ENCODE assay signal across 7 mouse cellular contexts in genomic region chrX:162643789-162644092, GRCm38 (mm10). TPM values are rescaled to one million over a fixed set of nuclear protein-coding genes. Genes with fewer than 3 reads are reported as not detected.
DNase-seq lines count a peak whose midpoint lies in the region; ATAC-seq lines count a peak whose summit lies in the region.

No protein-coding gene starts in this region.

- WGBS in lung, embryonic 16.5 days, result 20% methylated on average over 4 of the region's 4 CpGs
- WGBS in forebrain, embryonic 14.5 days, result 40% methylated on average over 4 of the region's 4 CpGs
- WGBS in limb, embryonic 15.5 days, result 37% methylated on average over 4 of the region's 4 CpGs
- WGBS in stomach, embryonic 16.5 days, result 21% methylated on average over 4 of the region's 4 CpGs

- no peaks in the 10 kb centered on the region; the same call in 1 of the 2 replicates for H3K27me3 ChIP-seq in lung, embryonic 16.5 days (ENCODE audit: control insufficient read depth, insufficient read depth, low read depth, low read length)
- H3K27me3 ChIP-seq in forebrain, embryonic 14.5 days (replicated peaks; ENCODE audit: control insufficient read depth, insufficient read depth, low read length), result no peaks in the 10 kb centered on the region
- H3K27me3 ChIP-seq in limb, embryonic 15.5 days, result peaks cover 16% of the 10 kb centered on the region; the same call in 1 of the 2 replicates
- H3K27me3 ChIP-seq in stomach, embryonic 16.5 days (ENCODE audit: control insufficient read depth, insufficient read depth, low read length), result 0 out of 2 replicates have a peak, but pooled peaks cover 3% of the 10 kb centered on the region

- H3K9ac ChIP-seq in lung, embryonic 16.5 days (ENCODE audit: low read length), result no peak overlapping the region; the same call in 1 of the 2 replicates
- H3K9ac ChIP-seq in forebrain, embryonic 14.5 days (ENCODE audit: low read length), result no peak overlapping the region
- no peak overlapping the region for H3K9ac ChIP-seq in limb, embryonic 15.5 days
- no peak overlapping the region; the same call in 1 of the 2 replicates for H3K9ac ChIP-seq in stomach, embryonic 16.5 days (ENCODE audit: low read length)

- no peaks in the 10 kb centered on the region for H3K4me1 ChIP-seq in lung, embryonic 16.5 days (replicated peaks; ENCODE audit: control insufficient read depth, insufficient read depth, low read length)
- H3K4me1 ChIP-seq in forebrain, embryonic 14.5 days (ENCODE audit: control insufficient read depth, insufficient read depth, low read length), result no peaks in the 10 kb centered on the region
- H3K4me1 ChIP-seq in limb, embryonic 15.5 days, result no peaks in the 10 kb centered on the region
- H3K4me1 ChIP-seq in stomach, embryonic 16.5 days (ENCODE audit: control insufficient read depth, insufficient read depth, low read length), result no peaks in the 10 kb centered on the region

- no peak for ATAC-seq in lung, embryonic 16.5 days (ENCODE audit: low read depth)
- ATAC-seq in forebrain, embryonic 14.5 days, result no peak; the same call in 1 of the 2 replicates
- no peak; the same call in 1 of the 2 replicates for ATAC-seq in limb, embryonic 15.5 days (ENCODE audit: insufficient number of reproducible peaks, low FRiP score, low TSS enrichment, low read depth)
- ATAC-seq in stomach, embryonic 16.5 days (ENCODE audit: insufficient read depth, low FRiP score), result no peak

- H3K4me3 ChIP-seq in lung, embryonic 16.5 days (ENCODE audit: low read length), result peak overlapping the region; percentile 61
- H3K4me3 ChIP-seq in forebrain, embryonic 14.5 days (ENCODE audit: low read depth, low read length), result peak overlapping the region; percentile 52
- peak overlapping the region; percentile 56 for H3K4me3 ChIP-seq in limb, embryonic 15.5 days
- H3K4me3 ChIP-seq in stomach, embryonic 16.5 days (replicated peaks; ENCODE audit: low read length), result peak overlapping the region; percentile 56

- DNase-seq in lung, postnatal 4 days, result no peak
- DNase-seq in forebrain, embryonic 14.5 days (ENCODE audit: low spot score), result no peak
- no peak for DNase-seq in thymus, postnatal 4 days
- DNase-seq in cerebellum, adult 9-11 months, result no peak

- H3K4me2 ChIP-seq in lung, embryonic 16.5 days (ENCODE audit: low read depth, low read length), result peak overlapping the region; percentile 86
- H3K4me2 ChIP-seq in forebrain, embryonic 14.5 days (ENCODE audit: low read length), result peak overlapping the region; percentile 66
- H3K4me2 ChIP-seq in limb, embryonic 15.5 days, result peak overlapping the region; percentile 76
- peak overlapping the region; percentile 74 for H3K4me2 ChIP-seq in stomach, embryonic 16.5 days (ENCODE audit: low read depth, low read length)

- no peak overlapping the region for H3K27ac ChIP-seq in lung, embryonic 16.5 days (ENCODE audit: low read length)
- no peak overlapping the region for H3K27ac ChIP-seq in forebrain, embryonic 14.5 days (ENCODE audit: low read depth, low read length)
- H3K27ac ChIP-seq in limb, embryonic 15.5 days, result no peak overlapping the region
- H3K27ac ChIP-seq in stomach, embryonic 16.5 days (ENCODE audit: low read length), result no peak overlapping the region

- no peaks in the 10 kb centered on the region for H3K9me3 ChIP-seq in lung, embryonic 16.5 days (ENCODE audit: control insufficient read depth, low read length)
- H3K9me3 ChIP-seq in forebrain, embryonic 14.5 days (replicated peaks; ENCODE audit: control insufficient read depth, low read length), result no peaks in the 10 kb centered on the region
- H3K9me3 ChIP-seq in limb, embryonic 15.5 days, result no peaks in the 10 kb centered on the region
- H3K9me3 ChIP-seq in stomach, embryonic 16.5 days (replicated peaks; ENCODE audit: control insufficient read depth, low read length), result no peaks in the 10 kb centered on the region

- no peaks in the 10 kb centered on the region for H3K36me3 ChIP-seq in lung, embryonic 16.5 days (ENCODE audit: control insufficient read depth, insufficient read depth, low read length)
- H3K36me3 ChIP-seq in forebrain, embryonic 14.5 days (ENCODE audit: control insufficient read depth, insufficient read depth, low read length), result no peaks in the 10 kb centered on the region
- H3K36me3 ChIP-seq in limb, embryonic 15.5 days, result no peaks in the 10 kb centered on the region
- H3K36me3 ChIP-seq in stomach, embryonic 16.5 days (ENCODE audit: control insufficient read depth, insufficient read depth, low read length), result no peaks in the 10 kb centered on the region

RNA-seq across cellular contexts. Expression of gene Reps2, which starts 0.3 kb away (rescaled TPM):
- 0.80 and 0.84 TPM in 2 replicates for polyA plus RNA-seq in lung, embryonic 16.5 days (2015; fragmentation: Nextera tagmentation; extraction: Ambion mirVana)
- 2.2 and 4.6 TPM in 2 replicates for polyA plus RNA-seq in forebrain, embryonic 14.5 days (2014; fragmentation: Nextera tagmentation; extraction: Ambion mirVana)
- 2.1 and 2.9 TPM in 2 replicates for polyA plus RNA-seq in limb, embryonic 15.5 days (2015; fragmentation: Nextera tagmentation; extraction: Ambion mirVana)
- 1.2 and 1.5 TPM in 2 replicates for polyA plus RNA-seq in stomach, embryonic 16.5 days (2015; fragmentation: Nextera tagmentation; extraction: Ambion mirVana)
